Mouse (Mus musculus) liver, adult (tissue): ENCODE results near the gene Diras2.

Source experiments
- GATA4 ChIP-seq: IDR thresholded peaks from 2 replicates; pipeline ENCODE4 v1.6.1; 2014; ENCODE audit warnings: mild to moderate bottlenecking, low read length; ENCODE audit not compliant: insufficient replicate concordance

Diras2 gene

DNA sequence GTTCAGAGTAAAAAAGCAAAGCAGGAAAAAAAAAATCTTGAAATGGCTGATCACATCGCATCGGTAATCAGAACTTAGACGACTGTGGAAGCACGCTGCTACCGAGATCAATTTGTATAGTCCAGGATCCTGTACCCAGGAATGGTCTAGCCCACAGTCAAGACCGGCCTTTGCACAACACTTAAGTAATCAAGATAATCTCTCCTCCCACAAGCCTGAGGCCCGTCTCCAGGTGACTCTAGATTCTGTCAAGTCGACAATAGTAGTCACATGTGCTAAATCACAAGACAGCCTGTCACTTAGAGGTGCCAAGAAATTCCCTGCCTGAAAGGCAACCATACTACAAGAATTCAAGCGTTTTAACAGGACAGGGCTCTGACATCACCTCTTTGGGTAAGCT, at the start of gene Diras2:
TSS of gene Diras2 (minus strand) at position 159 of the 400 bp plus-strand sequence.
- TF ChIP-seq GATA4: no peak

- TF ChIP-seq GATA4: no peak
Measured at GRCm38 (mm10) chr13:52578776-52579175, 47.7 kb upstream of the Diras2 start.

DNA sequence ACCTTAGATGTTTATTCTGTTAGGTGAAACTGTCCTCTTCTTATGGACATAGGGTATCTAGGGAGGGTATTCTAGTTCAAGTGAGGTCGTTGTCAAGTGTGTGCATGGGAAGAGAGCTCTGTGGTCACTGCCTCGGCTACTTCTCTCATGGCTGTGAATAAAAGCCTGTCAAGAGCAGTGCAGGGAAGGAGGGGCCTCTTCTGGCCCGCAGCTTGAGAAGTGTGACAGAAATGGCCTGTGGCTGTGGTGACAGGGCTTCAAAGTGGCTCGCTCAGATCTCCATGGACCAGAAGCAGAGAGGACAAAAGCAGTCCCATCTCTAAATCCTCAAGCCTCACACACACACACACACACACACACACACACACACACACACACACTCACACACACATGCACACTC, 46.9 kb upstream of the Diras2 start:
- no peak for TF ChIP-seq GATA4

DNA sequence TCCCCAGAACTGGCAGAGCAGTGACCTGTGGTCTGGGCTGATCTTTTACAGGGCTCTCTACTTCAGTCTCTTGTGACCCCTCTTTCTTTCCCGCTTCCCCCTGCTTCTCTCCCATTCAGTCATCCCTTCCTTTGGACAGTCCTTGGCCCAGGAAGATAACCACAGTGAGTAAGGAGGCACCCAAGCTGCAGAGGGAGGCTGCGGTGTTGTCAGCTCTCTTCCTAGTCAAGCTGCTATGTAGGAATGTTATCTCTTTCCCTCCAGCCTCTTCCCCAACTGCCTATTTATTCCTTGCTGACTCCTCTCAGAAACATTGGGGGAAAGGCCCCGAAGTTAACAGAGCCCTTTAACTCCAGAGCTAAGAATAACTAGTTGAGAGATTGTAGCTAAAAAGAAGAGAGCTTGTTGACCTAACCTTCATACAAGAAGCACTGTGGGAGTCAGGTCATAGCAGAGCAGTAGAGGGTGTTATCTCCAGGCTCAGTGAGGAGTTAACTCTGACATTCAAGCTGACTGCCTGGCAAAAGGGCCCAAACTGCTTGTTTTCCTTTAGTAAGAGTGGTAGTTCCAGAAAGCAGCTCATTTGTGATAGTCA, 46.3 kb upstream of the Diras2 start:
- TF ChIP-seq GATA4: no peak

DNA sequence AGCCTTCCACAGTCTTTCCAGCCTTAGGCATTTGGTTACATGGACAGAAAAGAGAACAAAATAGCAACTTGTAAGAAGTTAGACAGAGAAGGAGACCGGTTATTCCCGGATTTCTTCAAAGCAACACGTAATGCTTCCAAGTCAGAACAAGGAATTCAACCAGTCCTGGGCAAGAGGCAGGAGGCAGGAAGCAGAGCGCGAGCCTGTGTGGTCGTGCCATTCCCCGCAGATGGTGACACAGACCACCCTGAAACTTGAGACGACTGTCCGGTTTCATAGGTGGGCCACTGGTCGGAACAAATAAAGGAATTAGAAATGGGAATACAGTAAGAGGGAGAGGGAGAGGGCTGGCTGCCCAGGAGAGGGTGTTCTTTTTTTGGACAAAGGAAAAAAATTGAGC, 45.8 kb upstream of the Diras2 start:
- no peak for TF ChIP-seq GATA4

GRCm38 (mm10) chr13:52576021-52576614, 45.0 kb upstream of the Diras2 start:
- TF ChIP-seq GATA4: no peak

- TF ChIP-seq GATA4: no peak
Measured at GRCm38 (mm10) chr13:52575483-52575882, 44.4 kb upstream of the Diras2 start.

GRCm38 (mm10) chr13:52574311-52574710, 43.2 kb upstream of the Diras2 start:
- TF ChIP-seq GATA4: no peak

DNA sequence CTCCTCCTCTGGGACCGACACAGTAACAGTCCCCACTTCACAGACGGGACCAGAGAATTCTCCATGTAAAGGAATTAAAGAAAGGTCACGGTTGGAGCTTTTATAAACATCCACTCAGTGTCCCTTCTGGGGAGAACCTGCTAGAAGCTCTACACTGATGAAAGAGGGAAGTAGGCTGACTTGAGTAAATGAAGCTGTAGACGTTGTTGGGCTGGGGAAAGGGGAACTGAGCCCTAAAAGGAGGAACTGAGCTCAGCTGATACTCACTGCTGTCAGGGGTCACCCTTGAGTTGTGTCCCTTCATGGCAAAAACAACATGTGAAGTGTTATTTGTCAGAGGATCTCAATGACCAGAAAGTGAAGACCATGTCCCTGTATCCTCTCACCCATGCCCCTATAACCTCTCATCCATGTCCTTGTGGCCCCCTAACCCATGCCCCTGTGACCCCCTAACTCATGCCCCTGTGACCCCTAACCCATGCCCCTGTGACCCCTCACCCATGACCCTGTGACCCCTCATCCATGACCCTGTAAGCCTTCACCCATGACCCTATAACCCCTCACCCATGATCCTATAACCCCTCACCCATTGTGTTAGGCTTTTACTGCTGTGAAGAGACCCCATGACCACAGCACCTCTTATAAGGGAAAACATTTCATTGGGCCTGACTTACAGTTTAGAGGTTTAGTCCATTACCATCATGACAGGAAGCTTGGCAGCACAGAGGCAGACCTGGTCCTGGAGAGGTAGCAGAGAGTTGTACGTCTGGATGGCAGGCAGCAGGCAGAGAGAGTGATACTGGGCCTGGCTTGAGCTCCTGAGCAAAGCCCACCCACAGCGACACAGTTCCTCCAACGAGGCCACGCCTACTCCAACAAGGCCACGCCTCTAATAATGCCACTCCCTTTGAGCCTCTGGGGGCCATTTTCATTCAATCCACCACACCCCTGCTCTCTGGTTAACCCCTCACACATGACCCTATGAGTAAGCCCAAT, 41.7 kb upstream of the Diras2 start:
- TF ChIP-seq GATA4: no peak

GRCm38 (mm10) chr13:52571591-52572384, 40.7 kb upstream of the Diras2 start:
- TF ChIP-seq GATA4: no peak

GRCm38 (mm10) chr13:52570276-52570675, 39.2 kb upstream of the Diras2 start:
- no peak for TF ChIP-seq GATA4

DNA sequence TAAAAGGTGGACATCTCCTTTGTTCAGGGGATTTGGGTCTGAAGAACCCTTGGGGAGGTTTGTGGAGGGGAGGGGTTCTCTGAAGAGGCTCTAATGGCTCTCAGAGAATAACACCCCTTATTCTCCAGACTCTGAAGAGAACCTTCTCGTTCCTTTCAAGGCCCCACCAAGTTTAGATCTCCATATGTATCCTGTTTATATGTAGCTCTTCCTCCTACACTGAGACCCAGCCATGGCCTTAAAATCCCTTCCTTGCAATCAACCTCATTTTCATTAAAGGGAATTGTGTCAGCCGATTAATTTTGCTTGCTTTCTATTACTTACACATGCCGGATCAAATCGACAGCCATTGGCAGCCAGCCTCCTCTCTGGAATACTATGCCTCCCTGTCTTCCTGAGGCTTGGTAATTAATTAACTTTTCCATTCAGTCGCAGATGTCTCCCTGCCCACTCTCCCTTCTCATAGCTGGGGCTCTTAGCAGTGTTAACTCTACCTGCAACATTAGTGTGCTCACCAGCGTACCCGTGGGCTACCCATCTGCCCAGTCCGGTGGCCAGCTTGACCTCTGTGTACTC, 38.2 kb upstream of the Diras2 start:
- TF ChIP-seq GATA4: no peak

DNA sequence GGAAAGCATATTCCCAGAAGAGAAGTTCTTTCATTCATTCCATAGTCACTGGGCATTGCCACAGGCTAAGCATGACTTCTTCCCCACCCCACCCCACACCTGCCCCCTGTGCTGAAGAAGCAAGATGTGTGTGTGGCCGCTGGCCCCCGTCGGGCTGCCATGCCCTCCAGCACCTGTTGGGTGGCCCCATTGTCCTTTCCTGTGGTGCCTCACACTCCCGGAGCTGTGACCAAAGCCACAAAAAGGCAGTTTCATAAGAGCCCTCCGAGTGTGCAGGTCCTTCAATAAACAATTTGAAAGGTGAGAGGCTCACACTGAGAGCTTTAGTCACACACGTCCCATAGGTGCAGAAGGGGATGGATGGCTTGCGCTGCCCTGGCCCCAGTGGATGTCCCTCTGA, 35.7 kb upstream of the Diras2 start:
- no peak for TF ChIP-seq GATA4

DNA sequence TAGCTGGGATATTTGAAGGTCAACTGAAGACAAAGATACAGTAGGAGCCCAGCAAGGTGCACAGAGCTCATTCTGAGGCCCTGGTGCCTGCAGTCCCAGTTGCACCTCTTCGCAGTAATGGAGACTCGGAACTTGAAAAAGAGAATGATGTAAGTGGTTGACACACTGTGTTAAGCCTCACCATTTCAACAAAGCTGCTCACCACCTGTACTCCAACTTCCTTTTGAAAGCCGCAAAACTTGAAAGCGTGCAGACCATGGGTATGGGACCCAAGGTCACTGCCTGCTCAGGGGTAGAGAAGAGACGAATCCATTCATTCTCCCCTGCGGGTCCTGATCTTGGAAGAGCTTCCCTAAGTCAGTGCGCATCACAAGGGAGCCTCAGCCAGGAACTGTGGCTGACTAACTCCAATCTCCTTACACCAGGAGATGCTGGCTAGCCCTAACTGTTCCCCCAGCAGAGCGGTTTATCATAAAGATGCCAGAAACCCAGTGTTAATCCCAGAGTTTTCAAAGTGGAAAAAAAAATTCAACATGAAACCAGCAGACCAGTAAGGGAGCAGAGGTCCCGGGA, 35.2 kb upstream of the Diras2 start:
- no peak for TF ChIP-seq GATA4
